Mouse (Mus musculus) T-helper 2 cell (primary cell): ENCODE measurements around the gene Cox6a1.

Source experiments
- in situ Hi-C: fragments of 300-600 bp; cut with MboI, MseI; formaldehyde crosslinking; loops from one replicate; pipeline ENCODE4 v1.15.1; 2025; ENCODE audit warnings: high pct_unique_total_duplicates

The Cox6a1 gene

DNA sequence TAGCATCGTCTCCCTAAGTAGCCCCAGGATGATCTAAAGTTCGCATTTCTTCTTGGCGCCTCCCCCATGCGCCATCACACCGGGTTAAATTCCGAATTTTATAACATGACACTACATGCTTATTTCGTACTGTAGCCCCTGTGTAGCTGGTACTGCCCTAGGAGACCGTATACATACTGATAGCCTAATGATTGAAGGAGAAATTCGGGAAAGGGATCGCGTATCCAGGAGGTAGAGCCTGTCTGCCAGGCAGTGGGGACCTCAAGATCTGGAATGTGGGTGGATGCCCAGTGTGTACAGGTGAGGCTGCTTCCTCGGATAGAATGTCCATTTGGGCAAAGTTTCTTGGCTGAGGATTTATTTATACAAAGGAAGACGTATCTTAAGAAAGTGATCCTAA is 47.2 kb downstream of the Cox6a1 start:
- in situ Hi-C loops: no loop called here

DNA sequence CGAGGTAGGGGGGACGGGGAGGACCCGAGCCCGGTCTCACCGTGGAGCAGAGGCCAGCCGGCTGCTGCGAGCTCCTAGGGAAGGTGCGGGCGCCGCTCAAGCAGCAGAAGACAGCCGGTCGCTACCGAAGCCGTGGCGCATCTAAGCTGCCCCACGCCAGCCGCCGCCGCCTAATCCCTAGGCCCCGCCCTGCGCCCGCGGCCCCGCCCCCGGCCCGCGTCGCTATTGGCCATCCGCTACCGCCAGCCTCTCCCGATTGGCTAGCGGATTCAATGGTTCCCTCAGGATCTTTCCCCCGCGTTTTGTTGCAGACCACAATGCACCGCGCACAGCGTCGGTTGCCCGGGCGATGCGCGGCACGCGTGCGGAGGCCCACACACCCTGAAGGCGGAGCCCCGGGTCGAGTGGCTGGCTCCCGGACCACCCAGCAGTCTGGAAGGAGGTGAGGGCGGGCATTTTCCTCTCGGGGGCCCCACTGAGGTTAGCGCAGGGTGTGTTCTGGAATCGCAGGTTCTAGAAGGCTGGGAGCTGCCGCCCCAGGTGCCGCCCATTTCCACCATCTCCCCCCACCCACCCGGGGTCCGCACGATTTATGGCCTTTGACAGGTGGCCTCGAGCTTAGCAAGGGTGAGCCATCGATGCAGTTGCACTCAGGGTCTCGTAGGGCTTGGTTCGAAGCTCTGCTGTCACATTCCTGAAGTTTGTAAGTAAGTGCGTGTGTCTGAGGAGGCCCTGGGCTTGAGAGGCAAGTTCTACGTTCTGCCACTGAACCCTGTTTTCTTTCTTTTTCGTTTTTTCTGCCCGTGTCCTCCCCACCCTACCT is 47.8 kb downstream of the Cox6a1 start, which contains the start of gene Dynll1:
Dynll1 (minus strand) TSS at position 208 of the 823 bp plus-strand sequence.
- in situ Hi-C loops: no loop called here

DNA sequence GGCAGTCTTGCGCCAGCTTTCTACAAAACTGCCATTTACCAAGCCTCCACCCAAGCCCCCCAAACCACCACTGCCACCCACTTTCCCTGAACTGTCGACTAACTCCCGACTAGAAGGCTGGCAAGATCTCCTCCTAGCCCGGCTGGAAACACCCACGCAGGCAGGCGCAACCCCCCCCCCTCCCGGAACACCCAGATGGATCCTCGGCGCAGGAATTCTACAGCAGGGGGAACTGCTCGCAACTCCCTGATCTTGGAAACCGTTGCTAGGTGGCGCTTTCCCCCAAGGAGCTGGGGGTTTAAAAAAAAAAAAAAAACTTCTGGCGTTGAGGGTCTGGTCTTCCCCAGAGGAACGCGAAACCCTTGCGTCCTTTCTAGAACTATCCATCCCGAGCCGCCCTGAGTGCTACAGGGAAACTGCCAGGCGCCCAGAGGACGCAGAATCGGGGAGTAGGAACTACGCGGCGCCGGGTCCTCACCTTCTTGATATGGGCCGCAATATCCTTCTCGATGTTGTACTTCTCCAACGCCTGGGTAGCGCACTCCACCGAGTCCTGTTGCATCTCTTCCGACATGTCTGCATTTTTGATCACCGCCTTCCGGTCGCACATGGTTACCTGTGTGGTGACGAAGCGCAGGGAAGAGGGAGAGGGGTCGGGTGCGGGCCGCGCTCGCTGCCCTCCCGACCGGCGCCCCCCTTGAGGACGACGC is 48.6 kb downstream of the Cox6a1 start:
- in situ Hi-C loops: no loop called here

DNA sequence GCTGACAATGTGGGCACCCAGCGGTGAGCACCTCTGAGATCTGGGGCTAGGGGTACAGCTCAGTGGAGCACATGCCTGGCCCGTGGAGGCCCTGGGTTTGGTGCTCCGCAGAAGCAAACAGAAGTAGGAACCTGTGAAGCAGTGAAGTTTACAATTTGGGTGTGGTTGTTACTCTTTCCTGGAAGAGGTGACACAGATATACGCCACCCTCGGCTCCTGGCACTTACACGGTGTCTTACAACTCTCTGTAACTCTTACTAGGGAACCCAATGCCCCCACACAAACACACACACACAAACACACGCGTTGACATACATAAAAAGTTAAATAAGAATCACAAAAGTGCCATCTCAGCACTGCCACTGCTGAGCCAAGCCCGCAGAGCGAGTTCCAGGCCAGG is 52.4 kb downstream of the Cox6a1 start:
- in situ Hi-C loops: no loop called here
